Mouse (Mus musculus) urinary bladder, postnatal 36 days (tissue): Measurements from ENCODE around the gene Lrrc14b.
A peak's percentile ranks its signal among the peaks of the same experiment; 100 is the strongest.

Source experiments
- DNase-seq, 2 experiments: peaks; one replicate each; pipeline ENCODE4 v3.0.0; 2022; ENCODE audit warnings: low spot score in 2 of 2, mixed read lengths in 1 of 2

Lrrc14b gene

DNA sequence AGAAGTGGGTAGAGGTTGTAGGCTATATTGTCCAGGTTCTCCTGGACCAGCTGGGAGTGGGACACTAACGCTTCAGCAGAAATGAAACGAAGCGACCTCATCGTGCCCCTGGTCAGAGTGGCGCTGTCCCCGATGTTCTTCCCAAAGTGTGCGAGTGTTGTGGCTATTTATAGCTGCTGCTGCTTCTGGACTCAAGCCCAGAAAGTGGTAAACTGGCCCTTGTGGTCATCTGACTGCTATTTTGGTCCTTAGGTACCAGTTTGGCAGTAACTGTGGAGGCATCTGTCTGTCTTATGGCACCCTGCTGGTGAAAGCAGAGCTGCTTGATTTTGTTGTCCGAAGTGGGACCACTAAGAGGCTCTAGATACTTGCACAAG is at the start of gene Lrrc14b:
TSS of gene Lrrc14b (minus strand) at position 147 of the 377 bp plus-strand sequence.
- DNase-seq: no peak

- no peak for DNase-seq
Observed at GRCm38 (mm10) chr13:74399298-74399839, 35.6 kb upstream of the Lrrc14b start, which contains the start of gene Ftl1-ps1. Ftl1-ps1 (plus strand) TSS chr13:74399694.

DNA sequence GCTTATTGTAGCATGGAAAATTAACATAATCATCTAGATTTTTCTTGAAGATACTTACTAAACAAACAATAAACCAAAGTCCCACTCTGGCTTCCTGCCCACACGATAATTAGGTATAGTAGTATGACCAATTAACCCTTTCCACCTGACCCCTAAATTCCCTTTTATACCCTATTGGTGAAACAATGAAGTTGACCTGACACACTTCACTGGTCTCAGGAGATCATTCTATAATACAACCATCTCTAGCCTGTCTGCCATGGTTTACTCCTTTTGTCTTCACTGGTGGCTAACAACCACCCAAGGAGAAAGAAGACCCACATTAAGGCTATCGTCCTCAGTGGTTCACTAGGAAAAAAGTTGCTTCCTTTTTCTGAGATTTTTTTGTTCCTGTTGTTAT is 27.4 kb upstream of the Lrrc14b start:
- no peak for DNase-seq

GRCm38 (mm10) chr13:74390371-74390990 is 26.7 kb upstream of the Lrrc14b start, which contains the start of gene Zfp72:
Zfp72 (minus strand) TSS chr13:74390836.
- DNase-seq: peak; percentile 69 to 78

GRCm38 (mm10) chr13:74389730-74390129 is 25.9 kb upstream of the Lrrc14b start:
- DNase-seq: no peak

- DNase-seq: no peak
Observed at GRCm38 (mm10) chr13:74382289-74382688, 18.5 kb upstream of the Lrrc14b start.

GRCm38 (mm10) chr13:74381533-74382276 is 17.9 kb upstream of the Lrrc14b start:
- DNase-seq: no peak

DNA sequence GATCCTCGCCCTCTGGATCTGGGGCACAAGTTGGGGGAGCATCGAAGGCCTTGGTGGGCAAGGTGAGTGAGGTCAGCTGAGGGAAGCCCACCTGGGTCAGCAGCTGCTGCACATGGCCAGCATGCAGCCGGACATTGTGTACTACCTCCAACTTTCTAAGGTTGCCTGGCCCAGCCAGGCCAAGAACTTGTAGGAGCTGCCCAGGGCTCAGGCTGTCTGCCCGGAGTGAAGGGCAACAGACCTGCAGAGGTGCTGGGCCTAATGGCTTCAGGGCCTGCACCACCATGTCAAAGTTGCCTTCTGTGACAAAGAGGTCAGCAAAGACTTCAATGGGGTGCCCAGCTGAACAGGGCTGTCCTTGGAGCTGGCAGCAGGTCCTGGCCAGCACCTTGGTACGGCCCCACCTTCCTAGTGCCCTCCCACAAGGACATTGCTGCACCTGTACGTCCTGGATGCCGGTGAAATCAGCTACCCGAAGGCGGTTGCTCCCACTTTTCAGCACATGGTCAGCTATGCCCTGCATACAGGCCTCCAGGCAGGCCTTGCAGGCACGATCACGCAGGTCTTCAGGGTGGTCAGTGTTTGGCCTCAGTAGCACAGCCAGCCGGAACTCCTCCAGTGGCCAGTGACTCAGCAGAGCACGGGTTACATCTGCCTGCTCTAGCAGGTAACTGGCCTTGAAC is 488 bp downstream of the Lrrc14b start:
- no peak for DNase-seq

GRCm38 (mm10) chr13:74362218-74362617 is 1.6 kb downstream of the Lrrc14b start:
- no peak for DNase-seq

- no peak for DNase-seq
Observed at GRCm38 (mm10) chr13:74356491-74356890, 7.3 kb downstream of the Lrrc14b start.

- no peak for DNase-seq
Observed at GRCm38 (mm10) chr13:74350435-74350906, 13.3 kb downstream of the Lrrc14b start.

- DNase-seq: peak; percentile 91 to 95
Observed at GRCm38 (mm10) chr13:74349566-74350434, 14.0 kb downstream of the Lrrc14b start, which contains the start of the genes Sdha and Ccdc127. Sdha (minus strand) TSS chr13:74350280. Ccdc127 (plus strand) TSS chr13:74350309.

DNA sequence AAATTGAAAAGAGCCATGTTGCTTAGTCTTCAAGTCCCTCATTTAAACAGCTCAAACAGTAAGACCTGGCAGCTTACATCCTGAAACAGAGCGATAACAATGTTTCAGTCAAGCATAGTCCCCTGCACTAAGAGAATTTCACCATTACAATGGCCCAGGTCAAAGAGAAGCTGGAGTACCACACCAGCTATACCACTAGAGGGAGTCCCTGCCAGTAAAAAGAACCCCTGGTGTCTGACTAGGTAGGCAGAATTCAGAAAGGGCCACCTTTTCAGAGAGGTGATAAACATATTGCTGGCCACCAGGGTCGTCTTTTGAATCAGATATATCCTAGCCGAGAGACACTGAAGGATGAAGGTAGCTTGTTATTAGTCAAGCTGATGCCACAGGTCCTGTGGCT is 22.8 kb downstream of the Lrrc14b start:
- no peak for DNase-seq

DNA sequence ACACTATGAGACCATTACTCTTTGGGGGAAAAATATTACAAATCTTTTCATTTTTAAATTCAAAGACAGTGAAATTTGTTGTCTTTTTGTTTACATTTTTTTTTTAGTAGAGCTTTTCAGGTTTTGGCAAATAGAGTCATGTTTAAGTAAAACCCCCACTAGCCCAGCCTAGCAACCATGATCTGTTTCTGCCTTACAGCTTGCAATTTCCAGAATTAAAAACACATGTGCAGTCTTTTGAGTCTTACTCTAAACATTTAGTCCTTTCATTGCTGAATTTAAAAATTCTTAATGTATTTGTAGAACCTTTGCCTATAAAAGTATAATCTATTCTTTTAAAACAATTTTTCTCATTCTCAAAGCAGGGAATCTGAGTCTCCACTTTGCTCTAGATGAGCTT is 34.5 kb downstream of the Lrrc14b start:
- no peak for DNase-seq

DNA sequence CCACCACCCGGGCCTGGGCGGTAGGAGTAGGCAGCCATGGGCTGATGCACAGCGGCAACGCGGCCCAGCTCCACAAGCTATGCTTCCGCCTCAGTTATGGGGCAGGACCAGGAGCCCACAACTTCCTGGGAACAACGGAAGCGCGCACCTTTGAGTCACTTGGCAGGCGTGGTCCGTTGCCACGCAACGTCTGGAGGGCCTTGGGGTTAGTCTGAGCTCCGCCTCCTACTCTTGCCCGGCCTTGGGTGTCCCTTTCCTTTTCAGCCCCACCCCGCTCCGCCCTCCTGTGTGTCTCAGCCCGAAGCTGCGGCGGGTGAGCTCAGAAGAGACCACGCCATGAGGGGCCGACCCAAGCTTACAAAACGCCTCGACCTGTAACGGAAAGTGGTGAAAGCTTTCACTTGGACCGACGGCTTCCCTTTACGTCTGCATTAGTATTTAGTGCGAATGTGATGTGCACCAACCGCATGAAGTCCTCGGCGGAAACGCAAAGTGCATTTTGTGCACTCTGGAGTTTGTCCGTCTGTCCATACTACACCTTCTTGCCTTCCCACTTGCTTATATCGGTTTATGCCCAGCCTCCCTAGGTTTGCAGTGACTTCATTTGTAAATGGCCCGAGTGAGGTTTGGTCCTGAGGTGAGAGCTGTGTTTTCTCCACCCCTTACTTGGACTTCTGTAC is 46.5 kb downstream of the Lrrc14b start, which contains the start of gene Pdcd6:
TSS of gene Pdcd6 (minus strand) at position 411 of the 680 bp plus-strand sequence.
- peak; percentile 88 to 97 for DNase-seq

- DNase-seq: no peak
Observed at GRCm38 (mm10) chr13:74316789-74317169, 47.0 kb downstream of the Lrrc14b start.

DNA sequence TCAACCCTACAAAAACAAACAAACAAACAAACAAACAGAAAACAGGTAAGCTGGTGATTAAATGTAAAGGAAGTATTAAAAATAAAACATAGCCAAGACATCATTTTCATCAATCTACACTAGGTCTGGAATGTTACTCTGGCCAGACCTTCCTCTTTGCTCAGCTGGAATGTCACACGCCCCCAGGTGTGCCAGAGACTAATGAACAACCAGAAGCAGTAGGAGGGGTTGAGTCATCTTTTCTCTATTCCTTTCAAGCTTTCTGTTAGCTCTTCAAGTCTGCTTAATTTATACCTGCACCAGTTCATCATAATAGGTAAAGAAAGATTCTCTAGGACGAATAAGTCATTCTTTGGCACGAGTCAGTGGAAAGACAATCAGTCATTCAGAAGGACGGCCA is 47.4 kb downstream of the Lrrc14b start:
- DNase-seq: no peak

DNA sequence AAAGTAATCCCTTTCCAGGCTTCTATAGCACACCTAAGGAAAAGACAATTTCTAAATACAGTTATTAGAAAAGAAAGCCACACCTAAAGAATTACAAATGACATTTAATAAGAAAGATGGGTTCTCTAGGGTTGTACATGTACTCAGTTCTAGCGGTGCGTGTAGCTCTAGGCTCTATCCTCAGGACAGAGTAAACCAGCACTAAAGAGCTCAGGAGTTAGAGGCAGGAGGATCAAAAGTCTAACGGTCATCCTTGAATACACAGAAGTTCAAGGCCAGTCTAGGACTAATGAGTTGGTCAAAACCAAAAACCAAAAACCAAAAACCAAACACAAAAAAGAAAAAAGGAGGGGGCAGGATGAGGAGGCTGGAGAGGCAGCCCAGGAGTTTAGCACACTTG is 49.2 kb downstream of the Lrrc14b start:
- no peak for DNase-seq
